Mouse (Mus musculus) right cerebral cortex, postnatal 4 days (tissue): ENCODE data around the gene Cryba2.

ENCODE experiments used
- DNase-seq: peaks from one replicate; pipeline ENCODE4 v3.0.0-alpha.2; 2022

Cryba2 gene

GRCm38 (mm10) chr1:74893134-74893855, at the start of gene Cryba2:
Cryba2 (minus strand) TSS chr1:74893143.
- DNase-seq: peak; percentile 67

- DNase-seq: no peak
Observed at GRCm38 (mm10) chr1:74941651-74942360, 48.9 kb upstream of the Cryba2 start.

GRCm38 (mm10) chr1:74939762-74940161, 46.8 kb upstream of the Cryba2 start:
- DNase-seq: no peak

GRCm38 (mm10) chr1:74936221-74936830, 43.4 kb upstream of the Cryba2 start:
- DNase-seq: no peak

GRCm38 (mm10) chr1:74935402-74935801, 42.5 kb upstream of the Cryba2 start, which contains the start of gene Cfap65:
Cfap65 (minus strand) TSS chr1:74935599.
- peak; percentile 65 for DNase-seq

- DNase-seq: no peak
Observed at GRCm38 (mm10) chr1:74927621-74928296, 34.8 kb upstream of the Cryba2 start.

GRCm38 (mm10) chr1:74926721-74927120, 33.8 kb upstream of the Cryba2 start:
- peak; percentile 31 for DNase-seq

- DNase-seq: no peak
Observed at GRCm38 (mm10) chr1:74924464-74924863, 31.5 kb upstream of the Cryba2 start.

GRCm38 (mm10) chr1:74915706-74916105, 22.8 kb upstream of the Cryba2 start:
- DNase-seq: peak; percentile 16

- no peak for DNase-seq
Observed at GRCm38 (mm10) chr1:74902191-74902590, 9.2 kb upstream of the Cryba2 start.

- DNase-seq: peak; percentile 79
Observed at GRCm38 (mm10) chr1:74901686-74902085, 8.7 kb upstream of the Cryba2 start.

GRCm38 (mm10) chr1:74900341-74901285, 7.7 kb upstream of the Cryba2 start:
- DNase-seq: no peak

GRCm38 (mm10) chr1:74898656-74899431, 5.9 kb upstream of the Cryba2 start:
- no peak for DNase-seq

- DNase-seq: no peak
Observed at GRCm38 (mm10) chr1:74897976-74898375, 5.0 kb upstream of the Cryba2 start.

- DNase-seq: peak; percentile 75
Observed at GRCm38 (mm10) chr1:74894966-74895365, 2.0 kb upstream of the Cryba2 start.

- no peak for DNase-seq
Observed at GRCm38 (mm10) chr1:74892351-74893133, 401 bp downstream of the Cryba2 start.

- DNase-seq: no peak
Observed at GRCm38 (mm10) chr1:74891513-74891912, 1.4 kb downstream of the Cryba2 start.

GRCm38 (mm10) chr1:74885369-74886042, 7.4 kb downstream of the Cryba2 start, which contains the start of gene Fev:
Fev (minus strand) TSS chr1:74885419.
- DNase-seq: no peak
